Mouse (Mus musculus): ENCODE measurements at regions not wholly inside any gene's neighbourhood (a gene's known extent, or its start where the extent isn't known, plus 50 kb on each side); places are given as distances from the start of the nearest gene placed in this dataset.
"Not testable (repeated sequence)": the region's sequence is repeated elsewhere in the genome, so short reads cannot be mapped to it uniquely, and the experiment has no call there.

DNA sequence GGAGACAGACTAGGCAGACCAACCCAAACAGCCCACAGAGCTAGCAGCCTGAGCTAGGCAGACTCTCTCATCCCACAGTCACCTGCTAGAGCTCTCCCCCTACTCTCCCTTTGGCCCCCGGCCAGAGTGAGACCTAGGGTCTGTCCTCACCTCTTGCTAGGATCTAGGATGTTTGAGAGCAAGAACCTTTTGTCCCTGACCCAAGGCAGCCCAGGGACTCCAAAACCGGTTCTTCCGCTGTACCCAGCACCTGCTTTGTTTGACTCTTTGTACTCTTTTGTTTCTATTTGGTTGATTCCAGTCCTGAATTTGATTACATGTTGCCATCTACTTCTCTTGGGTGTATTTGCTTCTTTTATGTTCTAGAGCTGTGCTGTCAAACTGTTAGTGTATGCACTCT is 75.3 kb downstream of the H60c start:
- ATAC-seq (ENCODE audit: insufficient number of reproducible peaks, low FRiP score, low TSS enrichment): no peak

DNA sequence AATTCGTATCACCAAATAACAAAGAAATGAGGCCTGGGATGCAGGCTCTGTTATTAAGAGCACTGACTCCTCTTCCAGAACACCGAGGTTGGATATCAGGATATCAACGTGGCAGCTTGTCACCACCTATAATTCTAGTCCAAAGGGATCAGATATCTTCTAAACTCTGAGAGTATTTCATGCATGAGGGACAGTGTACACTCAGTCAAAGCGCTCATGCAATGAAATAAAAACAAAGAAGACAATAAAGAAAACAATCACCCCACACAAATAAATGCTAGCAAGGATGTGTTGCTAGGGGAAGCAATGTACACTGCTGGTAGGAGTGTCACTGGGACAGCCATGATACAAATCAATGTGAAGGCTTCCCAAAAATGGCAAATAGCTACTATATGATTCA is 79.2 kb downstream of the H60c start:
- no peak for ATAC-seq (ENCODE audit: insufficient number of reproducible peaks, low FRiP score, low TSS enrichment)

DNA sequence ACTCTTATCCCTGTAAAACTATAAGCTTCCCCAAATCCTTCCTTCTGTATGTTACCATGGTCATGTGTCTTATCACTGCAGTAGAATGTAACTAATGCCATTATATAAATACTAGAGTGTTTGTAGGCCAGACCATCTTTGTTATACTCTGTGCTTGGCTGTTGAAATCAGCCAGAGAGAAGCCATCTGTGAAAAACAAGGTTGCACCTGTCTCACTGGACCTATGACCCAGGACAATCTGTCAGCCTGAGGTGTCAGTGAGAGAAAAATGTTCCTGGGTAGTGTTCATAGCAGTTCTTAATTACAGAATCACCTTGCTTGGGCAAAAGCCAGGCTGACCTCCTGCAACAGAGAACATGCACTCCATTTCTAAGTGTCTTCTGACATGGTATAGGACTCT is 87.5 kb downstream of the H60c start:
- peak; percentile 62; the same call in 1 of the 2 replicates for ATAC-seq (ENCODE audit: insufficient number of reproducible peaks, low FRiP score, low TSS enrichment)

DNA sequence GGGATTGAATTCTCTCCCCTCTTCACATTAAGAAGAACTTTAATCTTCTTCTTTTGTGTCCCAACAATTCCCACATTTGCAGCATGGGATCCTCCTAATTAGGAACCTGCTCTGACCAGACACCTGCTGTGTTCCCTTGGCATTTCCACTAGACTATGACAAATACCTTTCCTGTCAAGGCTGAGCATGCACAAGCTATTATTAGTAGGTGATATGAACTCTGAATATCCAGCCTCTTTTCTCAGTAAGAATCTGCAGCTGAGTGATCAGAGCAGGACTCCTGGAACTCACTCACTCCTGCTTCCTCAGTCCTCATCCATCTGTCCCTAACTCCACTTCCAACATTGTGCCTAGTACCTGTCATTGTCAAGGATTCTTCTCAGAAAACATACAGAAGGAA is 94.0 kb downstream of the H60c start:
- ATAC-seq (ENCODE audit: insufficient number of reproducible peaks, low FRiP score, low TSS enrichment): peak; percentile 92

DNA sequence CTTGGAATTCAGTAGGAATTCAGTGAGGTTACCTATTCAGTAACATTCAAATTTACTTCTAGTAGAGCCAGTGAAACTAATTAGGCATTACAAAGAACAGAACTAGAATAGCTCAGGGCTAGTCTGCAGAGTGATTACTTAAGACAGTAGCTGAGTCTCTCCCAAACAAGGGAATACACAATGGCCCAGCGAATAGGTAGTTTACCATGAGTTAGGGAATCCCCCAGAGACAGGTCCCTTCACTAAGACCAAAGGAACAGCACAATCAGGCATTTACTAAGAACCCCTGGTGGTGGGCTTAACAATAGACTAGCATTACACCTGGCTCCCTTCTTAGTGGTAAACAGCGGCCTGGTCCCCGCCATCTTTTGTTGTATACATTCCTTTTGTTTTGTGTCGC is 94.6 kb downstream of the H60c start:
- not testable (repeated sequence) for ATAC-seq (ENCODE audit: insufficient number of reproducible peaks, low FRiP score, low TSS enrichment)

DNA sequence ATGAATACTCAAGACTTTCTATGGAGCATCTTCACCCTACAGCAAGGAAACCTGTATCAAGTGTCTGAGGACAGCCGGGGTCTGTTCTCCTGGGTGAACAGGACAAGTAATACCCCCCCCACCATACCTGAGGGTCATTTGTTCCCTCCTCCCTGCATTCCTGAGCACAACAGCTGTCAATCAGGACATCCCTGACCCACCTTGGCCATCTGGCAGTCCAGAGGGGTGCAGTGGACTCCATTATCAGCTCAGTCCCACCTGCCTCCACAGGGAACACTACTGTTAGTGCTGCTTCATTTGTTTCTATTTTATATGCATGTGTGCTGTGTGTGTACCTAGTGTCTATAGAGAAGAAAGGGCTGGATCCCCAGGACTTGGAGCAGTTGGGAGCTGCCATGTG is 95.3 kb downstream of the H60c start:
- no peak for ATAC-seq (ENCODE audit: insufficient number of reproducible peaks, low FRiP score, low TSS enrichment)

DNA sequence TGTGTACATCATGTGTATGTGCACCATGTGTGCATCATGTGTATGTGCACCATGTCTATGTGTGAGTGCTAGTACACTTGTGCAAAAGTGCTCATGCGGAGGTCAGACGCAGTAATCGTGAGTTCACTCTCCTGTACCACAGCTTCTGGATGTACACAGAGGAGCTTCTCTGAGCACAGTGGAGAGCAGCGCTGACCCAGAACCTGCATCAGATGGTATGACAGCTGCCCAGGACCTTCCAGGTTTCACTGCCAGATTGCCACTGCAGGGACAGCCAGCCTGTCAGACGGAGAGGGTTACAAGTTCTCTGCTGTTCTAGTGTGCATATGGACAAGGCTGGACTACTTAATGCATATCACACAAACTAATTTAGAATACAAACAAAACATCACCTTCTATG is 96.2 kb downstream of the H60c start:
- ATAC-seq (ENCODE audit: insufficient number of reproducible peaks, low FRiP score, low TSS enrichment): 0 out of 2 replicates have a peak, but pooled peaks have one; percentile 34

DNA sequence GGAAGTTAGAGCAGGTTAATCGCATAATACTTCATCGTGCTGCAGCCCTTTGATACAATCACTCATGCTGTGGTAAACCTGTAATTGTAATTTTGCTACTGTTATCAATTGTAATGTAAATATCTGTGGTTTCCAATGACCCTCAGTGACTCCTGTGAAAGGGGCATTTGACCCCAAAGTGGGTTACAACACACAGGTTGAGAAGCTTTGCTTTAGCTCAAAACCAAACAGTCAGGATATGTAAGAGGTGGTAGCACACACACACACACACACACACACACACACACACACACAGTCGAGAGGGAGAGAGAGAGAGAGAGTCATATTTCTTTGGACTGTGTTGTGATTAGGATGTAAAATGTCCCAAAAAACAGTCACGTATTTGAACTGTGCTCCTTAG is 112.0 kb downstream of the H60c start:
- no peak for ATAC-seq (ENCODE audit: insufficient number of reproducible peaks, low FRiP score, low TSS enrichment)

DNA sequence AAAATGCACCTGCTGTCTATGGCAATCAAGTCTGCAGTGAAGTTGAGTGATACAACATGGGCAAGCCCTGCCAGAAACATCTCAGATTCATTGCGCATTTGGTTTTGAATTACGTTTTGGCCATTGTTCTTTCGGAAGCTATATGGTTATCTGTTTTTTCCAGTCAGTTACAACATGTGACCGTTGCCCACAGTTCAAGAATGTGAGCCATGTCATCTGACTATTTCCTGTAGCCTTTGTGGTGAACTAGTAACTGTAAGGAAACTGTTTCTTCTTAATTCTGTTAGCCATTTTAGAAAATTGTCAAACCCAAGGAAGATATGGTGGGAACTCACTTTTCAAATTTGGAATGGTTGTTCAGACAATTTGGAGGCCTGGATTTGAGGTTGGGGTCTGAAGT is 119.4 kb downstream of the H60c start:
- ATAC-seq (ENCODE audit: insufficient number of reproducible peaks, low FRiP score, low TSS enrichment): no peak

DNA sequence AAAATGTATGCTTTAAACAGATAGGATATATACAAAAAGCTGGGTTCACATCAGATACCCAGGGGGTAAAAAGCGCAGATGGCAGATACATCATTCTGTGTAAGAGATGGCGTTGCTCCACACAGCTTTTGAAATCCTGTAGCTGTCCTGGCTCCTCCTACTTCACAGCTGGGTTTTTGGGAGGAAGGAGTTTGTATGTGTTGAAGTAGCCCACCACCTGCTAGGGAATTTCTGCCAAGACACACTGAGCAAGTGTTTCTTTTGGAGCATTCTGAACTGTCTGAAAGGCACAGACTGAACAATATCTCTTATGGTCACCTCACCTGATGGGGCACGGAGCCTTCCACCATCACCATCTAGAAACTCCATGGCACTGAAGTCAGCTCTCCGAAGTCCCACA is 128.3 kb downstream of the H60c start:
- ATAC-seq (ENCODE audit: insufficient number of reproducible peaks, low FRiP score, low TSS enrichment): no peak

DNA sequence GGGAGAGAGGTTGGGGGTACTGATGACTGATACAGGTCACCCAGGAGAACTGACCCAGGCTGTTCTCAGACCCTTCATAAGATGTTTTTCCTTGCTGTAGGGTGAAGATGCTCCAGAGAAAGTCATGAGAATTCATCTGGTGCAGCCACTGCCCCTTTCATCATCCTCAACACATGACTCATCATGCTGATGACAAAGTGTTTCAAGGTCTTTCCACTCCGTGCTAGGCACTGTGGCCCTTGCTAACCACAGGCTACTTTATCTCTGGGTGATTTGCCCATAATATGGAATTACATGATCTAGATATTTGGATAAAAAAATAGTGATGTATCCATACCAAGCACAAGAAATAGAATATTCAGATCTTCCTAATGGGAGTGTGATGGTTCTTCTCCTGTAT is 140.1 kb downstream of the H60c start:
- no peak for ATAC-seq (ENCODE audit: insufficient number of reproducible peaks, low FRiP score, low TSS enrichment)

DNA sequence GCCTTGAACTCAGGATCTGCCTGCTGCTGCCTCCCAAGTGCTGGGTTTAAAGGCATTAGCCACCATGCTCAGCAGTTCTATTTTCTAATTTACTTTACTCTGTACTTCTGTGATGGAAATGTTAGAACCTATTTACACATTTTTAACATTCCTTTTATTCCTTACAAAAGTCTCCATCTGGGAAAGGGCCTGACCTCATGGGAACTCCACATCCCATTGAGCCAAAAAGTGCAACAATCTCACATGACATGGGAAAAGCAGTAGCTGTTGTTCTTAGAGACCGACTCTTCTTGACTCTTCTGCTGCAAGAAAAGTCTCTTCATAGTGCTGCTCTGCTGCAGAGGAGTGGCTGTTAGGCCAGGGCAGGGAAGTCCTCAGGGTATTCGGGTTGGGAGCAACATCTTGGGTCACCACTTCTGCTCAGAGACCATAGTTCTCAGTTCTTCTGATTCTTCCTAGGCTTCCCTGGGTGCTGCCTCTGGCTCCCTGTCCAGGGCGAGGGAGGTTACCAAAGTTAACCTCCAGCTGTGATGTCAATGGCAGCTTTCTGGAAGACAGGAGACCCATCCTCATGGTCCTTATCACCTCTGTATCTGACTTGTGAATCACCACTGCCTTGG is 150.0 kb downstream of the H60c start:
- no peak for ATAC-seq (ENCODE audit: insufficient number of reproducible peaks, low FRiP score, low TSS enrichment)

DNA sequence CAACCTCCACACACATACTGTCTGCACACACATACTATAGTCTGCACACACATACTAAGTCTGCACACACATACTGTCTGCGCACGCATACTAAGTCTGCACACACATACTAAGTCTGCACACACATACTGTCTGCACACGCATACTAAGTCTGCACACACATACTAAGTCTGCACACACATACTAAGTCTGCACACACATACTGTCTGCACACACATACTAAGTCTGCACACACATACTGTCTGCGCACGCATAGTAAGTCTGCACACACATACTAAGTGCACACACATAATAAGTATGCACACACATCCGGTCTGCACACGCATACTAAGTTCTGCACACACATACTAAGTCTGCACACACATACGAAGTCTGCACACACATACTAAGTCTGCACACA is 153.2 kb downstream of the H60c start:
- not testable (repeated sequence) for ATAC-seq (ENCODE audit: insufficient number of reproducible peaks, low FRiP score, low TSS enrichment)

DNA sequence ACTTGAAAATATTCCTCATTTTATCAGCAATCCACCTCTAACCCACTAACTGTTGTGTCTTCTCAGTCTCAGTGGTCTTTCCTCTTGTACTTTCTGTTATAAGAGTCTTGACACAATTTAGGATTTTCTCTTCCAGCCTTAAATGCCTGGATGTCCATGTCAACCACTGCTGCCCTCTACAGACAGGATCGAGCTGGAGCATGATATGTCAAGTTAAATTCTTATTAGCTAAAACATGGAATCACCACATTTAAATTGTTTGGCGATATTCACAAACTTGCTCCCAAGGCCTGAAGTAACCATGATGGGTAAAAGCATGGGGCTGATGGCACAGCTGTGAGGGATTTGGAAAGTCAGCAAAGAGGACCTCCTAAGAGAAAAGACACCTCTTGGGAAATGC is 159.6 kb downstream of the H60c start:
- ATAC-seq (ENCODE audit: insufficient number of reproducible peaks, low FRiP score, low TSS enrichment): not testable (repeated sequence)
